ENCODE assay signal across 8 mouse cellular contexts in genomic region chr3:94582456-94582891, GRCm38 (mm10). TPM values are rescaled to one million over a fixed set of nuclear protein-coding genes. Genes with fewer than 3 reads are reported as not detected.
DNase-seq lines count a peak whose midpoint lies in the region; ATAC-seq lines count a peak whose summit lies in the region.

Gene Snx27 (minus strand): TSS chr3:94582716.

- peak; percentile 99 for ATAC-seq in hindbrain, embryonic 13.5 days (ENCODE audit: low FRiP score)

- peak within 1 kb of the TSS; percentile 92 for H3K4me3 ChIP-seq in hindbrain, embryonic 13.5 days

- WGBS in hindbrain, embryonic 13.5 days = under 1% methylated on average over 42 of the region's 42 CpGs

- H3K4me1 ChIP-seq in hindbrain, embryonic 13.5 days (replicated peaks) = peaks cover 27% of the 10 kb centered on the region

- peak; percentile 94 for DNase-seq in Muller cell, postnatal 12 days (ENCODE audit: inconsistent ontology term)
- DNase-seq in cerebellum, adult 9-11 months = peak; percentile 93
- peak; percentile 90 to 93 for DNase-seq in frontal cortex, postnatal 10 days (ENCODE audit: low spot score in 2 of 2)
- peak; percentile 75 to 89 for DNase-seq in layer of hippocampus, postnatal 25 days (ENCODE audit: extremely low spot score in 1 of 2, low spot score in 1 of 2)
- DNase-seq in lung, postnatal 25 days (ENCODE audit: low spot score) = peak; percentile 93
- DNase-seq in retina, embryonic 14.5 days (ENCODE audit: low spot score) = peak; percentile 95
- DNase-seq in thymus, postnatal 4 days = peak; percentile 92

- no peaks in the 10 kb centered on the region for H3K27me3 ChIP-seq in hindbrain, embryonic 13.5 days

- H3K9ac ChIP-seq in hindbrain, embryonic 13.5 days = peak within 1 kb of the TSS; percentile 92

- peak within 1 kb of the TSS; percentile 83 for H3K4me2 ChIP-seq in hindbrain, embryonic 13.5 days

- no peaks in the 10 kb centered on the region for H3K9me3 ChIP-seq in hindbrain, embryonic 13.5 days

- H3K36me3 ChIP-seq in hindbrain, embryonic 13.5 days = no peaks in the 10 kb centered on the region

- peak within 1 kb of the TSS; percentile 95 for H3K27ac ChIP-seq in hindbrain, embryonic 13.5 days

RNA-seq across cellular contexts. Expression of gene Snx27, which starts in this region (rescaled TPM):
- polyA plus RNA-seq in hindbrain, embryonic 13.5 days (2015; fragmentation: Nextera tagmentation; extraction: Ambion mirVana) = 73.6 and 74.7 TPM in 2 replicates
- total RNA-seq in layer of hippocampus, postnatal 25 days (2021) = 100 to 1,000 TPM in 1 of 2 experiments, 10 to 100 TPM in 1; 96.6 to 103 TPM

Comparison
In these comparisons a context has a peak if more than half of its experiments do, and no peak if none do; other contexts are left out.
1. Peak in every context shown above with its lines: DNase-seq, ATAC-seq, H3K4me3 ChIP-seq and H3K27ac ChIP-seq.